Mouse (Mus musculus) lung, postnatal 0 days (tissue): ENCODE results near the gene Ears2. TPM values are rescaled to one million over a fixed set of nuclear protein-coding genes. Genes with fewer than 3 reads are reported as not detected.

ENCODE experiments used
- ATAC-seq: fragments of 200-750 bp; cut with Nextera tagmentation; 2 replicates; pipeline ENCODE4 v1.8.0; 2017; ENCODE audit warnings: moderate library complexity
- DNase-seq: peaks from one replicate; pipeline ENCODE4 v3.0.0-alpha.2; 2016; ENCODE audit warnings: low spot score
- H3K27ac ChIP-seq: fragments of 300-500 bp; sonication (generic); 2 replicates; pipeline ENCODE4 v1.5.1; 2014; ENCODE audit warnings: antibody characterized with exemption, mild to moderate bottlenecking, low read length, mixed read lengths
- H3K27me3 ChIP-seq: fragments of 300-500 bp; sonication (generic); replicated peaks from 2 replicates; pipeline ENCODE4 v1.6.1; 2014; ENCODE audit warnings: low read length, mixed read lengths; ENCODE audit not compliant: insufficient read depth
- H3K36me3 ChIP-seq: fragments of 300-500 bp; sonication (generic); 2 replicates; pipeline ENCODE4 v1.6.1; 2014; ENCODE audit warnings: low read length, mixed read lengths; ENCODE audit not compliant: insufficient read depth
- H3K4me1 ChIP-seq: fragments of 300-500 bp; sonication (generic); 2 replicates; pipeline ENCODE4 v1.6.1; 2014; ENCODE audit warnings: antibody characterized with exemption, low read depth, low read length, mixed read lengths; ENCODE audit not compliant: insufficient read depth
- H3K4me2 ChIP-seq: fragments of 300-500 bp; sonication (generic); replicated peaks from 2 replicates; pipeline ENCODE4 v1.6.1; 2014; ENCODE audit warnings: low read depth, mild to moderate bottlenecking, low read length, moderate library complexity, mixed read lengths
- H3K4me3 ChIP-seq: fragments of 300-500 bp; sonication (generic); 2 replicates; pipeline ENCODE4 v1.5.1; 2014; ENCODE audit warnings: low read depth, low read length
- H3K9ac ChIP-seq: fragments of 300-500 bp; sonication (generic); replicated peaks from 2 replicates; pipeline ENCODE4 v1.6.1; 2014; ENCODE audit warnings: low read depth, mild to moderate bottlenecking
- H3K9me3 ChIP-seq: fragments of 300-500 bp; sonication (generic); 2 replicates; pipeline ENCODE4 v1.6.1; 2016; ENCODE audit warnings: low read length, mixed read lengths
- CTCF ChIP-seq: IDR thresholded peaks from 2 replicates; pipeline ENCODE4 v1.5.1; 2016; ENCODE audit warnings: antibody characterized with exemption, mild to moderate bottlenecking
- EP300 ChIP-seq: IDR thresholded peaks from 2 replicates; pipeline ENCODE4 v1.6.1; 2016; ENCODE audit warnings: antibody characterized with exemption, mild to moderate bottlenecking, control low read depth
- WGBS: fragments of 180-500 bp; shearing (Covaris S2); extraction: QIAGEN DNeasy Blood & Tissue Kit; methylation state at CpG from one replicate; pipeline ENCODE4 v1.1.7; 2014; 5-methylcytosine and 5-hydroxymethylcytosine counted together
- polyA plus RNA-seq: library from polyadenylated mRNA; unstranded; fragments of >200 nt; fragmentation: Nextera tagmentation; extraction: Ambion mirVana; gene quantifications from 2 replicates; pipeline ENCODE4 v1.2.1, GENCODE M21; 2015

Gene Ears2
- polyA plus RNA-seq, 1 experiment from 2014 or later: 6.0 TPM

- WGBS: 83% methylated on average over 2 of the region's 2 CpGs
- Histone ChIP-seq H3K4me1 (no peaks in the 10 kb centered on the region), H3K27ac (no peak overlapping the region), H3K36me3 (peaks cover 28% of the 10 kb centered on the region), H3K27me3 (no peaks in the 10 kb centered on the region), H3K4me2 (no peak overlapping the region), H3K9me3 (no peaks in the 10 kb centered on the region), H3K9ac (no peak overlapping the region), H3K4me3 (no peak overlapping the region)
- TF ChIP-seq EP300: no peak
- peak; percentile 25 for TF ChIP-seq CTCF
- DNase-seq (no peak), ATAC-seq (no peak)
These were observed 27.7 kb upstream of the Ears2 start for GRCm38 (mm10) chr7:122094564-122095330.

GRCm38 (mm10) chr7:122087195-122087982 lies 20.3 kb upstream of the Ears2 start:
- H3K4me1 ChIP-seq: no peaks in the 10 kb centered on the region
- DNase-seq (no peak), ATAC-seq (no peak)
- TF ChIP-seq CTCF (no peak), EP300 (no peak)
- no peak overlapping the region for H3K9ac ChIP-seq
- H3K27me3 ChIP-seq: no peaks in the 10 kb centered on the region
- no peaks in the 10 kb centered on the region for H3K9me3 ChIP-seq
- H3K36me3 ChIP-seq: peaks cover 24% of the 10 kb centered on the region
- no peak overlapping the region for H3K27ac ChIP-seq
- 89% methylated on average over 11 of the region's 11 CpGs for WGBS
- no peak overlapping the region for H3K4me2 ChIP-seq
- no peak overlapping the region for H3K4me3 ChIP-seq

- H3K9ac ChIP-seq: no peak overlapping the region
- no peak overlapping the region for H3K4me3 ChIP-seq
- TF ChIP-seq EP300: no peak
- ATAC-seq (no peak), DNase-seq (no peak)
- WGBS: 96% methylated on average over 1 of the region's 1 CpGs
- H3K27ac ChIP-seq: no peak overlapping the region
- H3K9me3 ChIP-seq: no peaks in the 10 kb centered on the region
- peaks cover 29% of the 10 kb centered on the region for H3K36me3 ChIP-seq
- no peak overlapping the region for H3K4me2 ChIP-seq
- no peaks in the 10 kb centered on the region for H3K27me3 ChIP-seq
- no peaks in the 10 kb centered on the region for H3K4me1 ChIP-seq
These were observed 14.0 kb upstream of the Ears2 start for GRCm38 (mm10) chr7:122081071-122081470.

- no peaks in the 10 kb centered on the region for H3K4me1 ChIP-seq
- H3K4me3 ChIP-seq: no peak overlapping the region
- 83% methylated on average over 8 of the region's 8 CpGs for WGBS
- H3K27me3 ChIP-seq: no peaks in the 10 kb centered on the region
- H3K9ac ChIP-seq: no peak overlapping the region
- no peaks in the 10 kb centered on the region for H3K9me3 ChIP-seq
- no peak overlapping the region for H3K4me2 ChIP-seq
- TF ChIP-seq CTCF: no peak
- no peak for TF ChIP-seq EP300
- H3K27ac ChIP-seq: no peak overlapping the region
- ATAC-seq (no peak), DNase-seq (peak; percentile 17)
- H3K36me3 ChIP-seq: peaks cover 40% of the 10 kb centered on the region
These were observed 12.9 kb upstream of the Ears2 start for GRCm38 (mm10) chr7:122079798-122080554.

- no peak overlapping the region for H3K4me2 ChIP-seq
- TF ChIP-seq EP300: no peak
- TF ChIP-seq CTCF: no peak
- ATAC-seq (no peak), DNase-seq (no peak)
- no peak overlapping the region for H3K4me3 ChIP-seq
- H3K9me3 ChIP-seq: no peaks in the 10 kb centered on the region
- no peaks in the 10 kb centered on the region for H3K27me3 ChIP-seq
- peaks cover 54% of the 10 kb centered on the region for H3K36me3 ChIP-seq
- WGBS: 85% methylated on average over 3 of the region's 3 CpGs
- H3K9ac ChIP-seq: no peak overlapping the region
- H3K4me1 ChIP-seq: no peaks in the 10 kb centered on the region
- no peak overlapping the region for H3K27ac ChIP-seq
These were observed 7.3 kb upstream of the Ears2 start for GRCm38 (mm10) chr7:122074374-122074773.
